ENCODE assay signal across 18 mouse cellular contexts in the genomic region with DNA sequence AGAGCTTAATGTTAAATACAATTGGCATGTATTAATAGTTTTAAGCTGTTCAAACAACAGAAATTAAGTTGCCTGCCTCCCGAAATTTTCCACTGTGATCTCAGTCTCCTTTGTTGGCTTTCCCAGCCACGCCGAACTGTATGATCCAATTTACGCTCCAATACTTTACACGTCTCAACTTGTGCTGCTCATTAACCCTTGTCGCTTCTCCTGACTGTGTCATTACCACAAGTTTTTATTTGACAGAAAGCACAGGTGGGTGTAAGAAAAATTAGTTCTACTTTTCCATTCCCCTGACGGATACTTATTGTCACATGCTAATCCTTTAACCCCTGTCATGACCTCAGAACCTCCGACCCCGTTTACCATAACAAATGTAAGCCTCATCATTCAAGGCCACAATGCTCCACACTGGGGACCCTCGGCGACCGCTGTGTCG. TPM values are rescaled to one million over a fixed set of nuclear protein-coding genes. Genes with fewer than 3 reads are reported as not detected.
A peak's percentile ranks its signal among the peaks of the same experiment; 100 is the strongest.
DNase-seq lines count a peak whose midpoint lies in the region; ATAC-seq and TF ChIP-seq lines count a peak whose summit lies in the region.
"Had no signal": no experiment of that assay in that cellular context is flagged by ENCODE, and none has a peak within 500 bp of the region (broad histone marks: within the 10 kb centered on the region; RNA-seq: fewer than 3 reads in every experiment).

No protein-coding gene starts in this region.

- peak; percentile 43 for DNase-seq in forebrain, embryonic 10.5 days (ENCODE audit: extremely low spot score, low spot score)
- DNase-seq in forebrain, postnatal 0 days, result no peak
- no peak for DNase-seq in limb, embryonic 10.5 days (ENCODE audit: low spot score)
- DNase-seq in retina, postnatal 1 day, result peak; percentile 49
- DNase-seq in right cerebral cortex, postnatal 14 days, result no peak
- DNase-seq: cerebellum, adult 9-11 months; heart, postnatal 36 days; layer of hippocampus, postnatal 36 days; lung, adult 18-20 months; lung, postnatal 36 days had no signal

- H3K36me3 ChIP-seq in forebrain, embryonic 10.5 days (replicated peaks), result peaks cover 6% of the 10 kb centered on the region; the same call in 1 of the 2 replicates
- H3K36me3 ChIP-seq in forebrain, postnatal 0 days (ENCODE audit: insufficient read depth), result peaks cover 13% of the 10 kb centered on the region
- no peaks in the 10 kb centered on the region for H3K36me3 ChIP-seq in limb, embryonic 12.5 days
- H3K36me3 ChIP-seq in limb, embryonic 10.5 days, result no peaks in the 10 kb centered on the region
- H3K36me3 ChIP-seq in midbrain, embryonic 13.5 days, result peaks cover 4% of the 10 kb centered on the region; the same call in 1 of the 2 replicates
- H3K36me3 ChIP-seq in intestine, postnatal 0 days (ENCODE audit: control insufficient read depth, insufficient read depth), result peaks cover 12% of the 10 kb centered on the region; the same call in 1 of the 2 replicates
- H3K36me3 ChIP-seq: embryonic facial prominence, embryonic 12.5 days; heart, embryonic 13.5 days had no signal

- no peaks in the 10 kb centered on the region for H3K9me3 ChIP-seq in forebrain, embryonic 10.5 days
- no peaks in the 10 kb centered on the region for H3K9me3 ChIP-seq in forebrain, postnatal 0 days (ENCODE audit: low read length)
- H3K9me3 ChIP-seq in limb, embryonic 12.5 days, result no peaks in the 10 kb centered on the region
- H3K9me3 ChIP-seq in limb, embryonic 10.5 days (replicated peaks), result no peaks in the 10 kb centered on the region
- no peaks in the 10 kb centered on the region for H3K9me3 ChIP-seq in midbrain, embryonic 13.5 days
- no peaks in the 10 kb centered on the region for H3K9me3 ChIP-seq in intestine, postnatal 0 days (ENCODE audit: control insufficient read depth)
- H3K9me3 ChIP-seq: embryonic facial prominence, embryonic 12.5 days; G1E; heart, embryonic 13.5 days had no signal

- 21% methylated on average over 13 of the region's 13 CpGs for WGBS in forebrain, embryonic 10.5 days
- 19% methylated on average over 13 of the region's 13 CpGs for WGBS in forebrain, postnatal 0 days
- WGBS in limb, embryonic 12.5 days, result 24% methylated on average over 13 of the region's 13 CpGs
- WGBS in limb, embryonic 10.5 days, result 31% methylated on average over 13 of the region's 13 CpGs
- WGBS in midbrain, embryonic 13.5 days, result 6% methylated on average over 13 of the region's 13 CpGs
- WGBS in intestine, postnatal 0 days, result 73% methylated on average over 13 of the region's 13 CpGs

- no peak overlapping the region for H3K9ac ChIP-seq in forebrain, postnatal 0 days
- H3K9ac ChIP-seq in limb, embryonic 12.5 days (replicated peaks), result no peak overlapping the region
- no peak overlapping the region for H3K9ac ChIP-seq in midbrain, embryonic 13.5 days (replicated peaks)
- H3K9ac ChIP-seq in intestine, postnatal 0 days (ENCODE audit: low read depth, low read length), result no peak overlapping the region
- H3K9ac ChIP-seq: embryonic facial prominence, embryonic 12.5 days; heart, embryonic 13.5 days had no signal

- peaks cover 86% of the 10 kb centered on the region for H3K27me3 ChIP-seq in forebrain, embryonic 10.5 days (ENCODE audit: poor library complexity, severe bottlenecking)
- no peaks in the 10 kb centered on the region for H3K27me3 ChIP-seq in forebrain, postnatal 0 days (ENCODE audit: insufficient read depth, low read length)
- H3K27me3 ChIP-seq in limb, embryonic 12.5 days, result 0 out of 2 replicates have a peak, but pooled peaks cover 6% of the 10 kb centered on the region
- H3K27me3 ChIP-seq in limb, embryonic 10.5 days (ENCODE audit: low read depth, poor library complexity, severe bottlenecking), result peaks cover 22% of the 10 kb centered on the region; the same call in 1 of the 2 replicates
- peaks cover 87% of the 10 kb centered on the region for H3K27me3 ChIP-seq in midbrain, embryonic 13.5 days
- H3K27me3 ChIP-seq in intestine, postnatal 0 days (replicated peaks; ENCODE audit: control insufficient read depth, insufficient read depth, low read length), result no peaks in the 10 kb centered on the region
- H3K27me3 ChIP-seq: embryonic facial prominence, embryonic 12.5 days; heart, embryonic 13.5 days had no signal

- no peak for TF ChIP-seq CTCF in forebrain, postnatal 0 days (IDR thresholded peaks at IDR 0.05; ENCODE audit: low read depth)
- no peak for TF ChIP-seq CTCF in intestine, postnatal 0 days (IDR thresholded peaks at IDR 0.05; ENCODE audit: low read depth)

- H3K27ac ChIP-seq in forebrain, embryonic 10.5 days, result no peak overlapping the region
- H3K27ac ChIP-seq in forebrain, postnatal 0 days (ENCODE audit: low read depth, low read length), result no peak overlapping the region
- H3K27ac ChIP-seq in limb, embryonic 12.5 days, result no peak overlapping the region
- H3K27ac ChIP-seq in limb, embryonic 10.5 days, result no peak overlapping the region
- H3K27ac ChIP-seq in midbrain, embryonic 13.5 days, result no peak overlapping the region
- no peak overlapping the region for H3K27ac ChIP-seq in intestine, postnatal 0 days (ENCODE audit: low read depth, low read length)
- H3K27ac ChIP-seq: embryonic facial prominence, embryonic 12.5 days; heart, embryonic 13.5 days had no signal

- H3K4me1 ChIP-seq in forebrain, embryonic 10.5 days, result peaks cover 33% of the 10 kb centered on the region
- no peaks in the 10 kb centered on the region for H3K4me1 ChIP-seq in forebrain, postnatal 0 days (ENCODE audit: insufficient read depth)
- peaks cover 8% of the 10 kb centered on the region for H3K4me1 ChIP-seq in limb, embryonic 12.5 days (replicated peaks)
- peaks cover 34% of the 10 kb centered on the region for H3K4me1 ChIP-seq in limb, embryonic 10.5 days
- peaks cover 27% of the 10 kb centered on the region for H3K4me1 ChIP-seq in midbrain, embryonic 13.5 days (replicated peaks)
- H3K4me1 ChIP-seq in intestine, postnatal 0 days (replicated peaks; ENCODE audit: control insufficient read depth, insufficient read depth, low read length), result no peaks in the 10 kb centered on the region
- H3K4me1 ChIP-seq: embryonic facial prominence, embryonic 12.5 days had no signal

- no peak overlapping the region for H3K4me3 ChIP-seq in forebrain, embryonic 10.5 days
- no peak overlapping the region for H3K4me3 ChIP-seq in forebrain, postnatal 0 days (ENCODE audit: low read depth, low read length)
- no peak overlapping the region for H3K4me3 ChIP-seq in limb, embryonic 12.5 days (replicated peaks)
- no peak overlapping the region for H3K4me3 ChIP-seq in limb, embryonic 10.5 days
- H3K4me3 ChIP-seq in midbrain, embryonic 13.5 days (replicated peaks), result no peak overlapping the region
- H3K4me3 ChIP-seq in intestine, postnatal 0 days (ENCODE audit: low read depth, low read length), result no peak overlapping the region
- H3K4me3 ChIP-seq: embryonic facial prominence, embryonic 12.5 days; heart, embryonic 13.5 days had no signal

- H3K4me2 ChIP-seq in forebrain, postnatal 0 days (ENCODE audit: low read depth), result no peak overlapping the region
- H3K4me2 ChIP-seq in limb, embryonic 12.5 days, result 0 out of 2 replicates have a peak overlapping the region, but pooled peaks have one; percentile 13
- H3K4me2 ChIP-seq in midbrain, embryonic 13.5 days (replicated peaks), result peak overlapping the region; percentile 7; the same call in 1 of the 2 replicates
- H3K4me2 ChIP-seq in intestine, postnatal 0 days (replicated peaks; ENCODE audit: low read depth), result no peak overlapping the region
- H3K4me2 ChIP-seq: embryonic facial prominence, embryonic 12.5 days; heart, embryonic 13.5 days had no signal

- no peak for ATAC-seq in forebrain, postnatal 0 days
- no peak for ATAC-seq in limb, embryonic 12.5 days (ENCODE audit: insufficient number of reproducible peaks, insufficient read depth, low FRiP score, low TSS enrichment, low read depth)
- peak; percentile 82 for ATAC-seq in midbrain, embryonic 13.5 days
- ATAC-seq in intestine, postnatal 0 days, result no peak
- ATAC-seq: CD4-positive, CD25-positive, alpha-beta regulatory T cell, adult 4 months had no signal

RNA-seq across cellular contexts. Expression of a gene that starts 49.2 kb away (rescaled TPM):
- 1.1 and 1.2 TPM in 2 replicates for polyA plus RNA-seq in forebrain, embryonic 10.5 days (2016; fragmentation: Nextera tagmentation; extraction: Ambion mirVana)
- 1.4 and 1.9 TPM in 2 replicates for total RNA-seq in forebrain, postnatal 0 days (2014; rRNA removed)
- 0.62 and 0.65 TPM in 2 replicates for polyA plus RNA-seq in forebrain, postnatal 0 days (2015; fragmentation: Nextera tagmentation; extraction: Ambion mirVana)
- 9.2 and 10.3 TPM in 2 replicates for polyA plus RNA-seq in limb, embryonic 12.5 days (2016; fragmentation: Nextera tagmentation; extraction: Ambion mirVana)
- polyA plus RNA-seq in limb, embryonic 10.5 days (2016; fragmentation: Nextera tagmentation; extraction: Ambion mirVana), result 4.8 and 5.2 TPM in 2 replicates
- 17.2 and 17.6 TPM in 2 replicates for polyA plus RNA-seq in midbrain, embryonic 13.5 days (2015; fragmentation: Nextera tagmentation; extraction: Ambion mirVana)
- 6.6 and 6.9 TPM in 2 replicates for polyA plus RNA-seq in intestine, postnatal 0 days (2015; fragmentation: Nextera tagmentation; extraction: Ambion mirVana)
- total RNA-seq: neutrophil, adult 5-6 weeks had no signal
- polyA plus RNA-seq: G1E had no signal

Comparison
In these comparisons a context has a peak if more than half of its experiments do, and no peak if none do; other contexts are left out.
1. DNase-seq: peak in forebrain, embryonic 10.5 days (single experiment) and retina, postnatal 1 day (single experiment); none in forebrain, postnatal 0 days (single experiment), limb, embryonic 10.5 days (single experiment) and right cerebral cortex, postnatal 14 days (single experiment).
2. H3K4me2 ChIP-seq: peak in limb, embryonic 12.5 days (single experiment) and midbrain, embryonic 13.5 days (single experiment); none in forebrain, postnatal 0 days (single experiment) and intestine, postnatal 0 days (single experiment).